Mouse (Mus musculus) layer of hippocampus, adult 18-20 months (tissue): ENCODE data around the gene Lrrk2. TPM values are rescaled to one million over a fixed set of nuclear protein-coding genes. Genes with fewer than 3 reads are reported as not detected.
A peak's percentile ranks its signal among the peaks of the same experiment; 100 is the strongest.

Experiments used
- DNase-seq, 2 experiments: peaks; one replicate each; pipeline ENCODE4 v3.0.0; 2022; ENCODE audit warnings: low spot score in 2 of 2
- total RNA-seq, 2 experiments: library from RNA; stranded (reverse); gene quantifications; 2 replicates each; pipeline ENCODE4 v1.2.3; 2021

Gene Lrrk2
- total RNA-seq, 2 experiments from 2014 or later: 19.0 to 23.3 TPM

- DNase-seq: no peak
Measured at GRCm38 (mm10) chr15:91685880-91686563, 13.0 kb downstream of the Lrrk2 start.

- DNase-seq: peak in 1 of 2 experiments; percentile 34
Measured at GRCm38 (mm10) chr15:91690648-91691047, 17.7 kb downstream of the Lrrk2 start.

DNA sequence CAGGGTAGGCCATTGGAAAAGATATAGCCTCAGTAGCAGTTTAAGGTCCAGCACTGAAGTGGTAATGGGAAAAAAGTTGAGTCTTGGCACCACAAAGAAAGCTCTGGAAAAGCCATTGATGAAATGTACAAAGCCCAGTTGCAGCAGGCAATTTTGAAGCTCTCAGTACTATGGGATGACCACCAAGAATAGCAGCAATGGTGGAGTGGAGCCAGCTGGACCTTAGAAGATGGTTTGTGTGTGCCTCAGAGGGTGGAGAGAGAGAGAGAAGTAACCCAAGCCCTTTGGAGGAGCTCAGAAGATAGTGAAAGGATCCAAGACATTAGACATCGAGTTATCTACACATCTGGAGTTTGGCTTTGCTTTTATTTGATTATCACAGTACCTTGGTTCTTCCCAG lies 20.1 kb downstream of the Lrrk2 start:
- DNase-seq: no peak

- DNase-seq: no peak
Measured at GRCm38 (mm10) chr15:91693856-91694255, 20.9 kb downstream of the Lrrk2 start.

DNA sequence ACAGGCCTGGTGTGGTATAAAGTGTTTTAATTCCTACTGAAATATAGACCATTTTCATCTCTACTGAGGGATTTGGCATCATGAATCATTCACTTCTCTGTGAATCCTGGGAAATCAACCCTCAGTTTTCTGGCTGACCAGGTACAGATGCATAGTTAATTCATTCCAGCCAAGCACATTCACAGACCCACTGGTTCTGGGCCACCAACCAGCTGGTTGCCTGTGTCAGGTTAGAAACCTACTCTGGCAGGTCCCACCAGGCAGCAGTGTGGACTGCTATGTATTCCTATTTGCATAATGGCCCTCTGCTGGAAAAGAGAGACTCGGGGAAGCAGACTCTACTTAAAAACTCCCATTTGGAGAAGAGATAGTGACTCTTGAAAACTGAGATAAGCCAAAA lies 27.9 kb downstream of the Lrrk2 start:
- no peak for DNase-seq

DNA sequence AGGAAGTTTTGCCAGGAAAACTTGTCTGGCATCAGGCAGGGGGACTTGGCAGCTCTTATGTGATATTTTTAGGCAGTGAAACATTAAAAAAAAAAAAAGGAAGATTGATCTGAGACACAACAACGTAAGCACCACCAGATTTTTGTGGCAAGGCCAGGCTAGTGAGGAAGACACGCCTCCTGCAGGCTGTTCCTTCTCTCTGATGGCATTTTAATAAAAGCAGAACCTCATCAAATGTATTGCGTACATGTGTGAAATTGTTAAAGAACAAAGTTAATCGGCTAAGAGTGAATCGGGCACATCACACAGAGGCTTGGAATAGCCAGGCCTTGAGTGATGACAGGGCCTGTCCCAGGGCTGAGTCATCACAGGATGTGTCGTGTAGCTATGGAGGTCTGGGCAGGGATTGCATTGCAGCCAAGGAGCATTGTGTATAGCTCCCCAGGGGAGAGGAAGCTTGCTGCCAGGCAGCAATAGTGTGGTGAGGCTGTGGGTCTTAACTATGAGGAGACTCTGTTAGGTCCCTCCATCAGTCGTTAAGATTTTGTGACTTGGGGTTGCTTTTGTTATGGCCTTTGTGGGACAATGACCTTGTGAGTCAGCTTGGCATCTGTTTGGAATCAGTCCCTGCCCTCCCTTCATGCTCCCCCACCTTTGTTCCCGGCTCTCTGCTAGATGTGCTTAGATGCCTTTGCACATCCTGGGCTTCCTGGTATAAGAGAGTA lies 30.2 kb downstream of the Lrrk2 start:
- peak; percentile 30 to 49 for DNase-seq

GRCm38 (mm10) chr15:91704091-91704490 lies 31.1 kb downstream of the Lrrk2 start:
- no peak for DNase-seq

- peak in 1 of 2 experiments; percentile 30 for DNase-seq
Measured at GRCm38 (mm10) chr15:91709207-91710130, 36.5 kb downstream of the Lrrk2 start.

- DNase-seq: no peak
Measured at GRCm38 (mm10) chr15:91735216-91735922, 62.4 kb downstream of the Lrrk2 start.

DNA sequence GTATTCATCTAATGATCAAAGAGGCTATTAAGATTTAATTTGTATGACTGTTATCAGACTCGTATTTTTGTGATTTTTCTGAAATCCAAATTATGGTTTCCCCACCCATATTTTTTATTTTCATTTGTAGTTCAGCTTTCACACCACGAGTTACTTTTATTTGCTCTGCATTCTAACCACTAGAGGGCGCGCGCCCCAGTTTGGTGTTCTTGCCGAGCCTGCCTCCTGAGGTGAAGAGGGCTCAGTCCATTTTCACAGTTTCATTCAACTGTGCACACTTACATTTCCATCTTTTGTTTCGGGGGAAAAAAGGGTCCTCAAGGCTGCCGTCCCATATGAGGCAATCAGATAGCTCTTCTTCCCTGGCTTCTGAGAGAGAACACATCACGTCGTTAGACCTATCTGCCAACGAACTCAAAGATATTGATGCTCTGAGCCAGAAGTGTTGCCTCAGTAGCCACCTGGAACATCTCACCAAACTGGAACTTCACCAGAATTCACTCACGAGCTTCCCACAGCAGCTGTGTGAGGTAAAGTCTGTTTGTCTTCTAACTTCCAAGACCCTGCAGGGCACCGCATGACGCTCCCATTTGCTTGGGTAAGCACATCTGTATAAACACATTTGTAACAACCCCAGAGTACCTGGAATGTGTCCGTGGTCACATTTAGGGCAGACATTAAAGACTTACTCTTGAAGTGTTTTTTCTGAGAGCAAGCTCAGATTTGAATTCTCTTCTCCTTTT lies 64.0 kb downstream of the Lrrk2 start:
- peak; percentile 15 to 43 for DNase-seq

DNA sequence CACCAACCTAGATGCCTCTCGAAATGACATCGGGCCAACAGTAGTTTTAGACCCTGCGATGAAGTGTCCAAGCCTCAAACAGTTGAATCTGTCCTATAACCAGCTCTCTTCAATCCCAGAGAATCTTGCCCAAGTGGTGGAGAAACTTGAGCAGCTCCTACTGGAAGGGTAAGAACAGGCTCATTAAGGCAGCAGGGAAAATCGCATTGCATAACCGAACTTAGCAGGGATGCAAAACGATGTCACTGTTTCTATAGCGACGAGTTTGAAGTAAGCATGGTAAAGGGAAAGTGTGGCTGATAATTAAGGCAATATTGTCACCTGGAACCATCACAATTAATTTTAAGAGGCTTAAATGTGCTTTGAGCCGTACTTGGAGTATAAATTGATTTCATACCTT lies 65.8 kb downstream of the Lrrk2 start:
- DNase-seq: no peak

- DNase-seq: peak; percentile 42 to 79
Measured at GRCm38 (mm10) chr15:91745501-91745900, 72.5 kb downstream of the Lrrk2 start.

DNA sequence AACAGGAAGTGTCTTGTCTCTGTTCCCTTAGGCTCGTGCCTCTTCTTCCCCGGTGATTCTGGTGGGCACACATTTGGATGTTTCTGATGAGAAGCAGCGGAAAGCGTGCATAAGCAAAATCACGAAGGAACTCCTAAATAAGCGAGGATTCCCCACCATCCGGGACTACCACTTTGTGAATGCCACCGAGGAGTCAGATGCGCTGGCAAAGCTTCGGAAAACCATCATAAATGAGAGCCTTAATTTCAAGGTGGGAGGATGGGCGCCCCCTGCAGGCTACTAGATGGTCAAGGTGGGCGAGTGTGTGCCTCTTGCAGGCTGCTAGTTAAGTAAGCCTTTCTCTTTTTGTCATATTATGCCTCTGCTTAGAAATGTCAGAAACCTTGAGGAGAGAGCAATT lies 79.1 kb downstream of the Lrrk2 start:
- peak; percentile 45 to 76 for DNase-seq

DNA sequence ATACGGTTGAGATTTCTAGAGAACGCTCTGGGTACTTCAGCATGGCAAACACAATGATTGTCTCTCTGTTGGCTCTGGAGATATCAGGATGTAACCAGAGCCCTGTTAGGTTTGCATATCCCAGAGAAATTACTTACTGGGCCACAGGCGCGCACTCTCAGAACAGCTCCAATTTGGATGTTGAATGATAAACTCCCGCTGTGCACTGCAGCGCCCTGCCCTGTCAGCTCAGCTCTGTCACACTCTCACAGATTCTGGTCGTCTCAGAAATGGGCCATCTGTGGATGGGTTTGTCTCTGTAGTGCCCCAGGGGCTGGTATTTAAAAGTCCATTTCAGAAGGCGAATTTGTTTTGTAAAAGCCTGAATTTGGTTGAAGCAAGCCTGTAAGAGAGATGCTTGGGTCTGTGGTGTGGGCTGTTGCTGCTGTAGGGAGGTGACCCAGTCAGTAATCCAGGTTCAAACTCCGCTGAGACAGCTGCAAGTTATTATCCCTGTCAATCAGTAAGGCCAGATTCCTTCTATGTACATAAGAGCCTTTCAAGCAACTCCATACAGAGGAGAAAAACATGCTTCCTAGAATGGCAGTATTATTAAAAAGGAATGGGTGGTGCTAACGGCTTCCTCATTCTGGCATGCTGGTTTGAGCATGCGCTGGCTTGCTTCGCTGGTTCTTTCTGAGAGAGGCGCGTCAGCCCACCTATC lies 80.6 kb downstream of the Lrrk2 start:
- DNase-seq: no peak

DNA sequence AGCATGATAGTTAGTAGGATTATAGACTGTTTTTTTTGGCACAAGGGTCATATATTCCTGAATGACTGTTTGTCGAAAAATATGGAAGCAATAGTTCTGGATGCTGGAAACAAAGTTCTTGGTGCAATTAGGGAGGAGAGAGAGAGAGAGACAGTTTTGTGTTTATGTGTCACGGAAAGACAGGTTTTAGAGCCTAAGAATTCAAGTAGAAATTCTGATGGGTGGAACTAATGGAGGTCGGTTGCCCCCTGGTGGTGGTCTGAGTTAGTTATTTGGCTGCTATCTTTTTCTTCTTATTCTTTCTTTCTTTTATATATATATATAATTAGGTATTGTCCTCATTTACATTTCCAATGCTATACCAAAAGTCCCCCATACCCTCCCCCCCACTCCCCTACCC lies 81.6 kb downstream of the Lrrk2 start:
- peak; percentile 45 to 84 for DNase-seq

DNA sequence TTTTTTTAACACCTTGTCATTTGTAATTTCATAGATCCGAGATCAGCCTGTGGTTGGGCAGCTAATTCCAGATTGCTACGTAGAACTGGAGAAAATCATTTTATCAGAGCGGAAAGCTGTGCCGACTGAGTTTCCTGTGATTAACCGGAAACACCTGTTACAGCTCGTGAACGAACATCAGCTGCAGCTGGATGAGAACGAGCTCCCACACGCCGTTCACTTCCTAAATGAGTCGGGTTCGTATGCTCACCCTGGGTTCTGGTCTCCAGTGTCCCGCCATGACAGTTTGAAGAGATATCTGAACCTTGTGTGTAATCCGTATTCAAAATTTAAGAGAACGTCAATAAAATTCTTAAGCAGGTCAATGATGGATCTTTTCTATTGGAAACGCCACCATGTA lies 82.8 kb downstream of the Lrrk2 start:
- no peak for DNase-seq

DNA sequence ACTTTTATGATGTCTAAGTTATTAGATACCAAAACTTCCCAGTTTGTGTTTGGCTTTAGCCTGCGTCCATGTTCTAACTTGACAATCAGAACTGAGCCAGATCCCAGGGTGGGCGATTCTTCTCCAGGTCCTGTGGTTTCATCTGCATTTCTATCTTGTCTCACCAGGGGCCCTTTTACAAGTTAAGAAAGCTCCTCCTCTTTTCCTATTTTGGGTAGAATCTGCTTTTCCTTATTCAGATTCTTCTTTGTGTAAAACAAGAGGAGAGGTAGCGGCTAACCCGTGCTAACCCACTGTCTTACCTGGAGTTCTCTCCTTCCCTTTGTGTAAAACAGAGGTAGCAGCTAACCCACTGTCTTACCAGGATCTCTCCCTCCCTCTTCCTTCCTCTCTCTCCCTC lies 99.1 kb downstream of the Lrrk2 start:
- DNase-seq: no peak

DNA sequence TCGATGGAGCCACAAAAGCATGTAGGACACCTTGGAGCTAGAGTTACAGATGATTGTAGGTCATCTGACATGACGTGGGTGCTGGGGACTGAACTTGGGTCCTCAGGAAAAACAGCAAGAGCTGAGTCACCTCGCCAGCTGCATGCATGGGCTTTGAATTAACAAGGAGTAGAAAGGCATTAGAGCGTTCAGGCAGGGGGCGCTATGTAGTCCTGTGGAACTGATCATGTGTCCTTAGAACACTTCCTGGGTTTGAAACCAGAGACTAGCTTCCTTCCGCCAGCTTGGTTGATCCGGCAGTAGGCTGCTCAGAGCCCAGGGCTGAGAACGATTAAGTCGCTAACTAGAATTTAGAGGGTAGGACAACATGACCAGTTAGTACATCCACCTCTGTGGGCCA lies 106.2 kb downstream of the Lrrk2 start:
- DNase-seq: no peak

GRCm38 (mm10) chr15:91781172-91781571 lies 108.2 kb downstream of the Lrrk2 start:
- DNase-seq: peak; percentile 35 to 71

DNA sequence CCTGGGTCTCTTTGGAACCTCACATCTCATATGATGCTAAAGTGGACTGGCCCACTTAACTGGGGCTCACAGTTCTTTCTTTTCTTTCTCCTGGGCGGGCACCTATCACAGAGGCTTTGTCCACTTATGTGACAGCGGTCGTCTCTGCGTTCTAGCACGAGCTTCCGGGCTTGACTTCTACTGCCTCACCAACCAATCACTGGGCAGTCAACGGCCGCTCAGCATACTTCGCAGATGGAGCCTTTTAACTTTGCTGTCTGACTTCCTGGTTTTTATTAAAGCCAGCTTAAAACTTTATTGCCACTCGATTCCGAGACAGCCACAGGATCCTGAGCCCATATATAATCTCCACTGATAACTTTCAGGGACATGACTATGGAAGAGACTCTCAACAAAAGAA lies 115.4 kb downstream of the Lrrk2 start:
- no peak for DNase-seq
